Mouse (Mus musculus) CH12.LX (cell line): ENCODE measurements around the gene Dusp14. TPM values are rescaled to one million over a fixed set of nuclear protein-coding genes. Genes with fewer than 3 reads are reported as not detected.

Experiments
- DNase-seq: peaks from one replicate; pipeline ENCODE4 v3.0.0-alpha.2; 2013; ENCODE audit errors: extremely low read depth
- H3K27ac ChIP-seq: 2 replicates; pipeline ENCODE4 v1.5.1; 2012; ENCODE audit warnings: low read depth, mild to moderate bottlenecking, control low read depth, moderate library complexity; ENCODE audit not compliant: insufficient read depth
- H3K27me3 ChIP-seq: replicated peaks from 2 replicates; pipeline ENCODE3; 2012; ENCODE audit warnings: inconsistent platforms
- H3K36me3 ChIP-seq, 2 experiments: replicated peaks in 1 of 2; 2 replicates each; pipeline versions ENCODE3 to v1.6.1; 2012; ENCODE audit warnings: inconsistent platforms in 1 of 2, low read length in 1 of 2, mild to moderate bottlenecking in 1 of 2, mixed read lengths in 1 of 2, moderate library complexity in 1 of 2; ENCODE audit not compliant: control insufficient read depth in 1 of 2, insufficient read depth in 1 of 2
- H3K4me1 ChIP-seq, 2 experiments: 2 replicates each; pipeline ENCODE4 v1.6.1; 2012; ENCODE audit warnings: inconsistent platforms in 1 of 2, moderate library complexity in 1 of 2; ENCODE audit not compliant: insufficient read depth in 2 of 2, control insufficient read depth in 1 of 2
- H3K4me2 ChIP-seq: 2 replicates; pipeline ENCODE4 v1.6.1; 2012; ENCODE audit warnings: low read depth, mild to moderate bottlenecking, control low read depth; ENCODE audit not compliant: poor library complexity, insufficient read depth, severe bottlenecking
- H3K4me3 ChIP-seq, 3 experiments: fragments of 150-350 bp in 1 of 3; sonication (generic) in 1 of 3; replicated peaks in 1 of 3; 2 replicates each; pipeline versions ENCODE3 to v1.5.1; 2011 to 2012; ENCODE audit warnings: low read depth in 2 of 3, low read length in 2 of 3, mild to moderate bottlenecking in 2 of 3, moderate library complexity in 2 of 3, control low read depth in 1 of 3, improper control_type of control experiment in 1 of 3, inconsistent platforms in 1 of 3, mixed read lengths in 1 of 3; ENCODE audit not compliant: poor library complexity in 1 of 3
- H3K79me2 ChIP-seq: replicated peaks from 2 replicates; pipeline ENCODE4 v1.6.1; 2012; ENCODE audit warnings: mild to moderate bottlenecking, moderate library complexity; ENCODE audit not compliant: control insufficient read depth, poor library complexity, insufficient read depth, severe bottlenecking; ENCODE audit errors: extremely low read depth
- H3K9ac ChIP-seq: 2 replicates; pipeline ENCODE4 v1.6.1; 2012; ENCODE audit warnings: low read depth, mild to moderate bottlenecking, control low read depth, moderate library complexity; ENCODE audit not compliant: insufficient read depth
- H3K9me3 ChIP-seq: replicated peaks from 2 replicates; pipeline ENCODE3; 2012; ENCODE audit warnings: low read length, inconsistent platforms, mixed read lengths
- CTCF ChIP-seq, 2 experiments: IDR thresholded peaks in 1 of 2; conservative IDR thresholded peaks in 1 of 2; 2 replicates each; pipeline ENCODE4 v1.5.1; 2011 to 2012; ENCODE audit warnings: low read depth in 2 of 2, low read length in 2 of 2, improper control_type of control experiment in 1 of 2, inconsistent platforms in 1 of 2, mild to moderate bottlenecking in 1 of 2, moderate library complexity in 1 of 2
- E2F4 ChIP-seq: IDR thresholded peaks from 2 replicates; pipeline ENCODE4 v1.6.1; 2011; ENCODE audit warnings: low read depth, low read length, improper control_type of control experiment; ENCODE audit not compliant: insufficient replicate concordance
- EP300 ChIP-seq: IDR thresholded peaks from 2 replicates; pipeline ENCODE4 v1.6.1; 2011; ENCODE audit warnings: low read length, improper control_type of control experiment
- GABPA ChIP-seq: IDR thresholded peaks from 2 replicates; pipeline ENCODE4 v1.6.1; 2012; ENCODE audit warnings: low read depth, low read length, improper control_type of control experiment, inconsistent platforms; ENCODE audit not compliant: insufficient replicate concordance
- HCFC1 ChIP-seq: IDR thresholded peaks from 2 replicates; pipeline ENCODE4 v1.6.1; 2012; ENCODE audit warnings: low read depth, mild to moderate bottlenecking, inconsistent platforms, low read length, improper control_type of control experiment
- IRF4 ChIP-seq: IDR thresholded peaks from 2 replicates; pipeline ENCODE4 v1.6.1; 2014; ENCODE audit warnings: low read depth, mild to moderate bottlenecking, inconsistent platforms, low read length, improper control_type of control experiment
- JUN ChIP-seq: IDR thresholded peaks from 2 replicates; pipeline ENCODE4 v1.6.1; 2011; ENCODE audit warnings: low read depth, mild to moderate bottlenecking, low read length, improper control_type of control experiment, moderate library complexity; ENCODE audit not compliant: insufficient read depth
- JUND ChIP-seq: conservative IDR thresholded peaks from 2 replicates; pipeline ENCODE4 v1.6.1; 2011; ENCODE audit warnings: low read depth, low read length, improper control_type of control experiment
- KAT2A ChIP-seq: IDR thresholded peaks from 2 replicates; pipeline ENCODE4 v1.6.1; 2012; ENCODE audit warnings: low read length, improper control_type of control experiment, inconsistent platforms; ENCODE audit not compliant: insufficient replicate concordance
- MAFK ChIP-seq: IDR thresholded peaks from 2 replicates; pipeline ENCODE4 v1.6.1; 2011; ENCODE audit warnings: low read length, improper control_type of control experiment; ENCODE audit not compliant: insufficient replicate concordance
- MAZ ChIP-seq: IDR thresholded peaks from 2 replicates; pipeline ENCODE4 v1.6.1; 2012; ENCODE audit warnings: low read depth, mild to moderate bottlenecking, inconsistent platforms, low read length, improper control_type of control experiment, moderate library complexity
- MXI1 ChIP-seq: IDR thresholded peaks from 2 replicates; pipeline ENCODE4 v1.6.1; 2011; ENCODE audit warnings: mild to moderate bottlenecking, low read depth, low read length, improper control_type of control experiment
- MYC ChIP-seq: IDR thresholded peaks from 2 replicates; pipeline ENCODE4 v1.6.1; 2011; ENCODE audit warnings: low read depth, mild to moderate bottlenecking, improper control_type of control experiment, low read length
- NELFE ChIP-seq: IDR thresholded peaks from 2 replicates; pipeline ENCODE4 v1.6.1; 2011; ENCODE audit warnings: low read depth, low read length, improper control_type of control experiment
- NRF1 ChIP-seq: IDR thresholded peaks from 2 replicates; pipeline ENCODE4 v1.6.1; 2014; ENCODE audit warnings: low read depth, mild to moderate bottlenecking, inconsistent platforms, low read length, improper control_type of control experiment, moderate library complexity
- POLR2A ChIP-seq: IDR thresholded peaks from 2 replicates; pipeline ENCODE4 v1.6.1; 2011; ENCODE audit warnings: low read depth, mild to moderate bottlenecking, improper control_type of control experiment, low read length
- SIN3A ChIP-seq: IDR thresholded peaks from 2 replicates; pipeline ENCODE4 v1.6.1; 2012; ENCODE audit warnings: low read length, improper control_type of control experiment, inconsistent platforms
- TCF12 ChIP-seq: IDR thresholded peaks from 2 replicates; pipeline ENCODE4 v1.6.1; 2014; ENCODE audit warnings: low read depth, mild to moderate bottlenecking, inconsistent platforms, low read length, improper control_type of control experiment
- USF1 ChIP-seq: IDR thresholded peaks from 2 replicates; pipeline ENCODE4 v1.6.1; 2014; ENCODE audit warnings: low read depth, mild to moderate bottlenecking, inconsistent platforms, low read length, improper control_type of control experiment
- USF2 ChIP-seq: conservative IDR thresholded peaks from 2 replicates; pipeline ENCODE4 v1.6.1; 2011; ENCODE audit warnings: low read depth, low read length, improper control_type of control experiment
- ZMIZ1 ChIP-seq: IDR thresholded peaks from 2 replicates; pipeline ENCODE4 v1.6.1; 2012; ENCODE audit warnings: low read depth, mild to moderate bottlenecking, inconsistent platforms, low read length, improper control_type of control experiment
- ZNF384 ChIP-seq: IDR thresholded peaks from 2 replicates; pipeline ENCODE4 v1.6.1; 2012; ENCODE audit warnings: low read depth, low read length, improper control_type of control experiment, inconsistent platforms
- dilution Hi-C: fragments of 300-500 bp; cut with MboI; formaldehyde crosslinking; loops from 2 replicates; pipeline ENCODE4 v1.14.3; 2020; ENCODE audit warnings: low sequenced_read_pairs; ENCODE audit not compliant: extremely low pct_unique_long_range_greater_than_20kb, extremely low pct_ligation_motif_present
- in situ Hi-C: fragments of 300-500 bp; cut with MboI; formaldehyde crosslinking; loops from 3 replicates; pipeline ENCODE4 v1.14.3; 2019; ENCODE audit warnings: low sequenced_read_pairs, low pct_ligation_motif_present, low pct_unique_long_range_greater_than_20kb, mixed read lengths
- polyA plus RNA-seq: library from polyadenylated mRNA; unstranded; fragments of >175 nt; gene quantifications from 2 replicates; pipeline ENCODE4 v1.2.1, GENCODE M21; 2012; ENCODE audit warnings: low read depth; ENCODE audit not compliant: insufficient read length
- total RNA-seq, 2 experiments: library from RNA; depleted of rRNA; stranded (reverse); fragments of 300-350 nt in 1 of 2; fragments of >200 nt in 1 of 2; gene quantifications; 2 replicates each; pipeline ENCODE4 v1.2.3; 2012 to 2014

Dusp14 gene
- total and polyA plus RNA-seq, 3 experiments, result 52.7 to 127 (median 124) TPM

GRCm38 (mm10) chr11:84057418-84057817 lies 11.6 kb downstream of the Dusp14 start:
- Histone ChIP-seq H3K9me3 (peaks cover 6% of the 10 kb centered on the region), H3K4me1 (peaks cover 23 to 38% of the 10 kb centered on the region in 2 experiments), H3K79me2 (peaks cover 95% of the 10 kb centered on the region), H3K4me2 (no peak overlapping the region), H3K27me3 (no peaks in the 10 kb centered on the region), H3K9ac (no peak overlapping the region), H3K27ac (no peak overlapping the region), H3K36me3 (peaks cover 57 to 80% of the 10 kb centered on the region in 2 experiments), H3K4me3 (no peak overlapping the region)
- TF ChIP-seq CTCF (conservative IDR thresholded peaks at IDR 0.05 in 1 of 2, IDR thresholded peaks at IDR 0.05 in 1 of 2; ENCODE audit: low read depth in 2 of 2, low read length in 2 of 2), result no peak
- TF ChIP-seq IRF4, result no peak
- TF ChIP-seq MAZ, result no peak
- TF ChIP-seq MYC, result no peak
- TF ChIP-seq NRF1, result no peak
- no peak for TF ChIP-seq TCF12
- no peak for TF ChIP-seq KAT2A
- no peak for TF ChIP-seq MXI1
- TF ChIP-seq HCFC1, result no peak
- TF ChIP-seq USF2, result no peak
- TF ChIP-seq E2F4, result no peak
- DNase-seq, result no peak
- dilution Hi-C loops, result no loop called here
- in situ Hi-C loops, result no loop called here

GRCm38 (mm10) chr11:84053524-84054163 lies 15.4 kb downstream of the Dusp14 start:
- no peak overlapping the region for H3K9ac ChIP-seq
- peaks cover 22 to 52% of the 10 kb centered on the region in 2 experiments for H3K4me1 ChIP-seq
- in situ Hi-C loops (no loop called here), dilution Hi-C loops (no loop called here)
- no peak overlapping the region for H3K4me3 ChIP-seq
- peaks cover 77% of the 10 kb centered on the region for H3K79me2 ChIP-seq
- no peak overlapping the region for H3K4me2 ChIP-seq
- DNase-seq, result no peak
- no peaks in the 10 kb centered on the region for H3K27me3 ChIP-seq
- peaks cover 79 to 91% of the 10 kb centered on the region in 2 experiments for H3K36me3 ChIP-seq
- H3K27ac ChIP-seq, result no peak overlapping the region
- H3K9me3 ChIP-seq, result peaks cover 6% of the 10 kb centered on the region
- TF ChIP-seq IRF4 (no peak), ZNF384 (peak; percentile 92)

GRCm38 (mm10) chr11:84053055-84053454 lies 16.0 kb downstream of the Dusp14 start:
- no peak for DNase-seq
- in situ Hi-C loops (no loop called here), dilution Hi-C loops (no loop called here)

More at GRCm38 (mm10) chr11:84053055-84053454, 16.0 kb downstream of the Dusp14 start:
- H3K4me1 ChIP-seq, result peaks cover 22 to 58% of the 10 kb centered on the region in 2 experiments
- H3K9me3 ChIP-seq, result peaks cover 6% of the 10 kb centered on the region
- TF ChIP-seq NELFE, result no peak
- TF ChIP-seq ZNF384, result no peak
- no peak for TF ChIP-seq USF2
- TF ChIP-seq MXI1, result no peak
- no peak for TF ChIP-seq MAFK
- TF ChIP-seq SIN3A, result no peak
- no peak for TF ChIP-seq GABPA
- no peak for TF ChIP-seq ZMIZ1
- no peak for TF ChIP-seq TCF12
- no peak for TF ChIP-seq USF1
- TF ChIP-seq EP300, result no peak
- TF ChIP-seq JUN, result no peak
- TF ChIP-seq NRF1, result no peak
- no peak for TF ChIP-seq POLR2A
- no peak for TF ChIP-seq CTCF (conservative IDR thresholded peaks at IDR 0.05 in 1 of 2, IDR thresholded peaks at IDR 0.05 in 1 of 2; ENCODE audit: low read depth in 2 of 2, low read length in 2 of 2)
- TF ChIP-seq JUND, result no peak
- TF ChIP-seq, all 38 proteins: peak for 0
- Histone ChIP-seq H3K27ac (no peak overlapping the region), H3K4me3 (no peak overlapping the region), H3K79me2 (peaks cover 71% of the 10 kb centered on the region), H3K9ac (no peak overlapping the region), H3K36me3 (peaks cover 79 to 91% of the 10 kb centered on the region in 2 experiments), H3K4me2 (no peak overlapping the region), H3K27me3 (no peaks in the 10 kb centered on the region)
